Mouse (Mus musculus) adipocyte (in vitro differentiated cells): ENCODE results near the gene Myo5a.
A peak's percentile ranks its signal among the peaks of the same experiment; 100 is the strongest.

Source experiments
- DNase-seq: peaks from one replicate; pipeline ENCODE4 v3.0.0-alpha.2; 2016; ENCODE audit warnings: low spot score

The Myo5a gene

DNA sequence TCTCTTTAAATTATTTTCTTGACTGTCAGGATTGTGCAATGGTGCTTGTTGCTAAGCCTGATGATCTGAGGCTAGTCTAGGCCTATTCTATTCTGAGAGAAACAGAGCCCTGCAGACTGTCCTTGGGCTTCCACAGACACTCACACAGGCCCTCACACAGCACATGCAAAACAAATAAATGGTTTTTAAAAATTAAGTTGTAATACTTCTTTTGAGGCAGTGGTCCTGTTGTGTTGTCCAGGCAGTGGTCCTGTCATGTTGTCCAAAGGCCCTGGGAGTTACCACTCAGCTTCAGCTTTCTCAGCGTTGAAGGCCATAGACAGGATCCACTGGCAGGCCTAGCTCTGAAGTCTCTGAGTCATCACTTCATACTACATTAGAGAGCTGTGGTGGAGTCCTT, 130.7 kb downstream of the Myo5a start:
- no peak for DNase-seq

DNA sequence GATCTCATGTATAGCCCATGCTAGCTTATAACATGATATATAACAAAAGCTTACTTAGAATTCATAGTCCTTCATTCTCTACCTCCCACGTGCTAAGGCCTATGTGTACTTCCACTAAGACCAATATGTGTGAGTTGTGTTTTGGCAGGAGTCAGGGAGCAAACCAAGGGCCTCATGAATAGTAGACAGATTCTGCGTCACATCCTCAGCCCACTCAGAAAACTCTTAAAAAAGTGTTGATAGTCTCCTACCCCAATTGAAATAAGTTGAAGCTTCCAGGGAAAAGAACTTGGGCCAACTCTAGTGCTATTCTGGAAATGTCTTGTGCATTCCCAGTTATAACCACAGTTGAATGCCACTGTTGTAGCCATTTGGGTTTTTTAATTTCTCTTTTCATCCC, 131.2 kb downstream of the Myo5a start:
- DNase-seq: no peak

DNA sequence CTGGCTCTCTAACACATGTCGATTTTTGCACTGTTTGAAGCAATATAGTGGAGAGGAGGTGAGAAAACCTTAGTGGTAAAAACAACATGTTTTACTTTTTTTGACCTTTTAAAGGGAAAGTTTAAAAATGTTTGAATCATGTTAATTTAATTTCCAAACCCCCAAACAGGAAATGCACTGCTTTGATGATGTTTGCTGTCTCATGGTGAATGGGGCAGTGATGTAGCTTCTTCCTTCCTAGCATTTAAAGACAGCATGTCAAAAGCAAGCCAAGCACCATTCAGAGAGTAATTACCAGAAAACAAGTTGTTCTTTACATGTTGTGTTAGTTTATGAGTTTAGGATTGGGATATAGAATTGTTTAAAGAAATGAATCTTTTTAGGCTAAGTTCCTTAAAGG, 138.4 kb downstream of the Myo5a start:
- DNase-seq: no peak

DNA sequence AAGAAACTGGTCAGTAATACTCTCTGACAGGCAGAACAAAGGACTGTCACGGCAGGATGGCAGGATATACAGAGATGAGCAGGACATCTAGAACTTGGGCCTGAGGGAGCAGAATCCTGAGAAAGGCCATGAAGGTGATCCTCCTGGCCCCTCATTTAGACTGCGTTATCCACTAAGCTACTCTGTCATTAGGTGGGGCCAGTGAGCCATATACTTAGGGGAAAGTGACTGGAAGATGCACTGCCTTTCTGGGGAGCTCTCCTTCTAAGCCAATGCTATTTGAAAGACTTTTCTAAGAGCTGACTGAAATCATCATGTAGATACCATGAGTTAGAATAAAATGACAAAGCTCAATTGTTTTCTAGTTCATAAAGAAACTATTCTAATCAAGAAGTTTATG, 139.5 kb downstream of the Myo5a start:
- no peak for DNase-seq

DNA sequence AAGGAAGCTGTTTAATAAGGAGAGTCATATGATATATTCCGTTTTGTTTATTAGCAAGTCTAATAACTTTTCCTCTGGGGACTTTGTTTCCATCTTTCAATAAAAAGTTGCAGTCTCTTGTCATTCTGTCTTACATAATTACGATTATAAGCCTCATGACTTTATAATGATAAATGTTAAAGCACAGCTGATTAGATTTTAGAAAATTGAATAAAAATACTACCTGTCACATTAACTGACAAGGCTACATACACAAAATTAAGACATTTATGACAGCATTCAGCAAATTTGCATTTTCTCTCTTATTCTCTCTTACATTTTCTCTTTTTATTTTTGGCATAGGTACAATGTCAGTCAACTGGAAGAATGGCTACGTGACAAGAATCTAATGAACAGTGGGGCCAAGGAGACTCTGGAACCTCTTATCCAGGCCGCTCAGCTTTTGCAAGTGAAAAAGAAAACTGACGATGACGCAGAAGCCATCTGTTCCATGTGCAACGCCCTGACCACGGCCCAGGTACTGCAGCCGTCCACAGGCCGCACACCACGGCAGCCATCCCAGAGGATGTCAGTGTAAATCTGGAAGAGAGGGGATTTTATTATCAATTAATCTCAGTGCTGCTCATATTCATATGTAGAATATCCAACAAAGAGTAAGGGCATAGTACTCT, 144.1 kb downstream of the Myo5a start:
- no peak for DNase-seq

DNA sequence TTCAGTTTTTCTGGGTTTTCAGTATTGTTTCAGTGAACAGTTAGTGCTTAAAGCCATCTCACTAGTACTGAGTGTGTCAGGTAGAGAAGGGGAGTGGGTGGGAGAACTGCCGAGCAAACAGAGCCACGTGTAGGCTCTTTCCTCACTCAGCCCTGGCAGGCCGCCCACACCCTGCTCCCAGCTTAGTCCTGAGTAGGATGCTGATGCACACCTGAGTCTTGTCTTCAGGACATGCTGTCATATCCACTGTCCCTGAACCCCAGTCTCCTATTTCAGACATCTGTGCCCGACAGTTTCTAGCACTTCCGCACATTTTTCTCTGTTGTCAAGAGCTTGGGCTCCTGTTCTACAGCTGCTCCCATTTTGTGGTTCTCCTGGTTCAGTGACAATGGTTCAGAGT, 149.1 kb downstream of the Myo5a start:
- no peak for DNase-seq

DNA sequence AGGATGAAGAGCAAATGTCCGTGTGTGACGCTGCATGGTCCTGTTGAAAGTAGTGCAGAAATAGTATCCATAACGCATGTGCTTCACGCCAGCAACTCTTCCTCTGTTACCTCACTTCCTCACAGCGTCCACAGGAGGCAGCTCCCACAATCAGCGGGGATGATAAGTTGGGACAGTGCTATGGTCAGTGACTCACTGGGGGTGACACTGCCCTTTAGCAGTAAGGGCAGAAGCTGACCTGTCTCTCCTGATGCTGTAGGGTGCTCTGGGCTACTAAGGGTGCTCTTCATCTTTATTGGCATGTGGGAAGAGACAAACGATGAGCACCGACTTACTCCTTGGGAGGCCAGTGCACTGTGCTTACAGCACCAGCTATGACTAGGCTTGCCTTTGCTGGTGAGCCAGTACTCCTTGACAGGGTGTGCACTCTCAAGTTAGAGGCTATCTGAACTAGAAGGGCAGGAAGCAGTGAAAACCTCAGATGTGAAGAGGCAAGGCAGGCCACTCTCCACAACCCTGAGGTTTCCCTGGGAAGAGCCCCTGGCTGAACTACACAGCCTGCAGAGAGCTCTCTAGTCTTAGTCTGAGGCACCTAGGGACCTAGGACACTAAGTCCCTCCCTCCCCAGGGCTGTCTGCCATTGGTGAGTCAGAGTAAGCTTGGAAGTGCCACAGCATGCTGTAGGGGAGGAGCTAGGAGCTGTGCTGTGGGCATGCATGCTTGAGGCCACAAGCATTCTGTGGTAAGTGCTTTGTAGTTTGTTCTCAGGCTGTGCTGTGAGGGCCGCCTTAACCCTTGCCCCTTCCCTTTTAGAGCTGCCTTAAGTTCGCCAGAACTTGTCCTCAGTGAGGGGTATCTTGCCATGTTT, 150.8 kb downstream of the Myo5a start:
- DNase-seq: peak; percentile 81

DNA sequence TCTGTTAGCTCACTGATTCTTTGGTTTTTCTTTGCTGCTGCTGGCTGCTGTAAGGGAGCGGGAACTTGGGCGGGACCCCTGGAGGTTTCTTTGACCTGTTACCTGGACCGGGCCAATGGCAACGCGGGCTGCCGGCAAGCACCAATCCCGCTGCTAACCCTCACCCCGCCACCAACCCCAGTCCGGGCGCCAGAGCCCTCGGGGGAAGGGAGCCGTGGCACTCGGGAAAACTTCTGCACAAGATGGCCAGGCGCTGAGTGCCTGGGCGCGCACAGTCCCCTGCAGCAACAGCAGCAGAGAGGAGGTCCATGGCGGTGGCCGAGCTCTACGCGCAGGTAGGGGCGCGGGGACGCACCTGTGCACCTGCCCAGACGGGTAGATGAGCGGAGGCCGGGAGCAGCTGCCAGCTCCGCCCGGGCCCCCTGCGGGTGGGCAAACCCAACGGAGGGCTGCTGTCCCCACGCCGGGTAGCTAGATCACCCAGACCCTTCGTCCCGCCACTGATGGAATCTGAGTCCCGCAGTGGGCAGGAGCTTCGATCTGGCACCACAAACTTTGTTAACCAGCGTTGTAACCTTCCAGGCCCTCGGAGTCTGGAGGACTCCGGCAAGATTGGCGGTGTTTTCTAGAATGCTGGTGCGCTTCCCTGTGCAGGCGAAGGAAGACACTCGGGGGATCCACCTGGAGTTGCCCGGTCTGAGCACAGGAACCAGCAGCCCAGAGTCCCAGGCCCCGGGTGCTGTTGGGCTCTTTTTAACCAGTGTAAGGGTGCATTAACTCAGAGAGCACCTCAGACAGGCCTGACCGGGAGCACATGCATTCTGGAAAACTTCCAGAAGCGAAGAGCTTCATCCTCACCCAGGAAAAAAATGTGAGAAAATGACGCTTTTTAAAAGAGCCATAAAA, 161.3 kb downstream of the Myo5a start, which contains the start of gene Myo5c:
Gene Myo5c (plus strand): TSS at position 180 of the 906 bp plus-strand sequence.
- no peak for DNase-seq

DNA sequence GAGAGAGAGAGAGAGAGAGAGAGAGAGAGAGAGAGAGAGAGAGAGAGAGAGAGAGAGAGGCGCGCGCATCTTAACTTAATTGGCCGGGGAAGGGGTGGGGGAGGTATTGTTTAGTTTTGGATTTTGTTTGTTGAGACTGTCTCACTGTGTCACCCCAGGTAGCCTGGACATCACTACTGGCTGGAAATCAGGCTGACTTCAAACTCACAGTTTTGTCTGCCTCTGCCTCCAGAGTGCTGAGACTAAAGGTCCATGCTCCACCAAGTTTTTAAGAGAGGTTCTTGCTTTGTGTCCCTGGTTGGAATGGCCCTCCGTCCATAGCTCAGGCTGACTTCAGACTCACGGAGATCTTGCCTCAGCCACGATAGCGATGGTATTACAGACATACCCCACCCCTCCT, 162.0 kb downstream of the Myo5a start:
- no peak for DNase-seq

DNA sequence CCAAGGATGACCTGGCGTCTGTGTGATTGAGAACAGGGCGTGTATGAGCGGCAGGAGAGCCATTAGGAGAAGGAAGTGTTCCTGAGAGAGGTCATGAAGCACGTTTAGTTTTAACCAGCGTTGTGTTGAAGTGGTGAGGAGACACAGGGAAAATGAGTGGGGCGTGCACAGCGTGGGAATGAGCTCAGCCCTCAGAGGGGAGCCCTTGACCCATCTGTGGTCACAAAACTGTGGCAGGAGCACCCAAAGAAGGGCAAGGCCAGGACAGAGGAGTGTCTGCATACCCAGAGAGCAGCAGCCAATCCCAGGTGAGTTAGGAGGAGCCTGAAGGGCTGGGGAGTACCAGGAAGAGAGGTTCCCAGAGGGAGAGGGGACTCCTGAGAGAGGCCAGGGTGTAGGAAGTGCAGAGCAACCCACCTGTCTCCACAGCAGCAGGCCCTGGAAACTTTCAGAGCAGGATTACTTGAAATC, 163.5 kb downstream of the Myo5a start:
- DNase-seq: no peak

DNA sequence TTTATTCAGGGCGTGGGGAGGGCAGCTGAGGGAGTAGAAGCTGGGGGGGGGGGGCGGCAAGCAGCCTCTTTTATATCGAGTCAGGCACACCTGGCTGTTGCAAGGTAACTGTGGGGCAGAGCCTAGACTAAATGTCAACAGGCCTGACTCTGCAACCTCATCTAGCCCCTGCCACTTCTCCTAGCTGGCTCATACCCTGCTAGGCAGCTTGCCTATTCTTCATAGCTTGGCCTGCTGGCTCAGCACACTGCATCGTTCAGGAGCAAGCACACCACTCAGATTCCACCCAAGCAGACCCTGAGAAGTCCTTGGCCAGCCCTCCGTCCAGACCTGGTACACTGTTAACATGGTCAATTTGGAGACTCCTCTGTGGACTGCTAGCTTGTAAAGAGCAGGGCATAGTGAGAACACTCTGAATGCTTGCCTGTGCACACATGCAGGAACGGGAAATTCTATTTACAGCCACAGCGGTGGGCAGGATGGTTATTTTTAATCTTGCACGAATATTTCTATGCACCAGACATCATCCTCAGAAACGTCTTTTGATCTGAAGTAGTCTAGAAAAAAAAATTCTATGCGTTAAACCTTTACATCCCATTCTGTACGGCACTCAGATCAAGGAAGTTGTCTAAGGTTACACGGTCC, 164.3 kb downstream of the Myo5a start:
- peak; percentile 70 for DNase-seq

DNA sequence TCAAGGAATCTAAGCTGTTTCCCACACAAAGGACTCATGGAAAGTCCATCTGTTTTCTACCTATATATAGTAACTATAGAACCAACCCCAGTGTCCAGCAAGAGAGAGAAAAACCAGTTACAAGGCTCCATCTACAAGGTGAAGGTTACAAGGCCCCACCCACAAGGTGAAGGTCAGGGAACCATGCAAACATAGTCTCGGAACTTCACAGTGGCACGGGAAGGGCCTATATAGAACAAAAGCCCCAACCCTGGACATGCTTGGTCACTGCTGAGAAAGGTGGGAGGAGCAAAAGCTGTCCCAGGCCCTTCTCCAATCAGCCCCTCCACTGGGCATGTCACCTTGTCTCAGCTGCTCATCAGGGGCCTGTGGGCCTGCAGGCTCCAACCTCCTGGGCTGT, 164.9 kb downstream of the Myo5a start:
- no peak for DNase-seq

DNA sequence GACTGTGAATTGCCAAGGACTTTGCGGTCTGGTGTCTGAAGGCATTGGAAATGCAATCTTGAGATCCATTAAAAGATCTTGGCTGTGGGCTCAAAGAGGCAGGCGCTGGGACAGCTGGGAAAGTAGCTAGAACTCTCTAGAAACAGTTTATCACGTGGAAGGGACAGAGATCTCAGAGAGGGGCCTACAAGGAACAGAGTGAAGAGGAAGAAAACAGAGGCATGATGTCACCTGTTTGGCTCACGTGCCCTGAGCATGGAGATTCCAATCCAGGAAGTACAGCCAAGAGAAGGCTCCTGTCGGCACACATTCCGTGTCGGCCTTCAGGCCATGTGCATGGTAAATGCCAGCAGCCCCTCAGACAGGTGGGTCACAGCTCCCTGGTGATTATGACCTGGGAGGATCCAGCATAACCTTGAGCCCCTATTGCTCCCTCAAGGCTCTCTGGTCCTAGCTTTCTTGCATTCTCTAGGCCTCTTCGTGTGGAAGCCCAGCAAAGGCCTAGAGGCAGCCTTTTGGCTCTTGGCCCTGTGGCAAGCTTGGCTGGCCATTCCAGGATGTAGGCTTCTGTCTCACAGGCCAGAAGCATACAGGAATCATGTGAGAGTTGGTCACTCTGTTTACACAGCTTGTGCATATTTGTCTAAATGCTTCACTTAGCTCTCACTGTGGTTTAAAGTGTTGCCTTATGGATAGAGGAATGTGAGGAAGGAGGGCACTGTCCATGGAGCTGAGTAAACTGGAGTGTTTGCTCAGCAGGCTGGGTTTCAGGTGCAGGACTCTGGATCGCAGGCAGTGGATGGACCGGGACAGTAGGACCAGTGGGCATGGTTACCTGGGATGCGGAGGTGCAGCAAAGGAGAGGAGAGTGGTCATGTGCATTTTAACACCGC, 165.8 kb downstream of the Myo5a start:
- peak; percentile 84 for DNase-seq

DNA sequence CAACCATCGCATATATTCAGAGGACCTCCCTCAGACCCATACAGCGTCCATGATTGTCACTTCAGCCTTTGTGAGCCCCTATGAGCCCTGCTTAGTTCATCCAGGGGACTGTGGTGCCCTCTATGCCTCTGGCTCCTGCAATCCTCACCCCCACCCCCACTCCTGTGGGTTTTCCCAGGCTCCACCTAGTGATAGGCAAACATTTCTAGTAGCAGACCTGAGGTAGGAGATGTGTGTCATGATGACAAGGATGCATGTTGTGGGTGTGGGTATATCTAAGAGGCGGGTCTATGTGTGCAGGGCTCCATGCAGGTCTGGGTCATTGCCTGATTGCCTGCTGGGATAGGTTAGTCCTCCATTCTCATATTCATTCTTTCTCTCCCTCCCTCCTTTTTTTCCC, 167.4 kb downstream of the Myo5a start:
- no peak for DNase-seq

DNA sequence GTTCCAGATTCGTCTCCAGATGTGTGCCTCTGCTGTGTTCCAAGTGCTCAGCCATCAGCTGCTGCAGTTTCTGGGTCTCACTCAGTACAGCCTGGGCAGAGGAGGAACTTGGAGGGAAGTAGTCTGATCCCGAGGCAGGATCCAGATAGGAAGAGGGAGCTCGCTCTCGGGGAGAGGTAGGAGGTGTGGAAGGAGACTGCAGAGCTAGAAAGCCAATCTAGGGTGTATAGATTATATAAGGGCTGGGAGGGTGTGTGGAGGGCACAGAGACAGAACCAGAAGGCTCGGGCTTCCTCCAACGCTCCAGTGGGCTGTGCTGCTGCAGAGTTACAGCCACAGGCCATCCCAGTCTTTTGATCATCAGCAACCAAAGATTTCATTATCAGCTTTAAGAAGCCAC, 172.2 kb downstream of the Myo5a start:
- DNase-seq: no peak

DNA sequence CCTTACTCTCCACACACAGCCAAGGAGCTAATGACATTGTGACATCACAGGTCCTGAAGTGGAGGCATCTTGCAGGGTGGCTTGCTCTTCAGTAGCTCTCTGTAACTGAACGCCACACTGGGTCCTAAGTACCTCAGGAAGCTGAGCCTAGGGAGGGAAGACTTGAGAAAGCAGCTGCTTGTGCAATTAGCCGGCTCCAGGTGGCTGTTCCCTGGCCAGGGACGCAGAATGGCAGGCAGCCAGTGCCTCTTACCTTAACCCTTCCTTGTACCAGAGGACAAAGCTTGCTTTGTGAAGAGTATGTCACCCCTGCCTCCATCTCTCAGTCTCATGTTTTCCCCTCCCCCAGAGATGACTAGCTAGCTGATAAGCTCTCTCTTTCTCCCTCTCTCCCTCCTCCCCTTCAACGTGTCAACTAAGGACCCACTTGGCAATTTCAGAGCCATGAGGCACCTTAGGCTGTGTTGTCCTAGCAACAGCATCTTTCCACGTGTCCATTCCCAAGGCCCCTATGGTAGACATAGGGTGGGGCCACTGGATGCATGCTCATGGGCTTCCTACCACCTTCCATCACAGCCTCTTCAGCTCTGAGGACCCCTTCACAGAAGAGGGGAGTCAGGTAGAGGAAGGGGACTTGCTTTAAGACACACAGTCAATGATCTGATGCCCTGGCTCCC, 173.1 kb downstream of the Myo5a start:
- no peak for DNase-seq

DNA sequence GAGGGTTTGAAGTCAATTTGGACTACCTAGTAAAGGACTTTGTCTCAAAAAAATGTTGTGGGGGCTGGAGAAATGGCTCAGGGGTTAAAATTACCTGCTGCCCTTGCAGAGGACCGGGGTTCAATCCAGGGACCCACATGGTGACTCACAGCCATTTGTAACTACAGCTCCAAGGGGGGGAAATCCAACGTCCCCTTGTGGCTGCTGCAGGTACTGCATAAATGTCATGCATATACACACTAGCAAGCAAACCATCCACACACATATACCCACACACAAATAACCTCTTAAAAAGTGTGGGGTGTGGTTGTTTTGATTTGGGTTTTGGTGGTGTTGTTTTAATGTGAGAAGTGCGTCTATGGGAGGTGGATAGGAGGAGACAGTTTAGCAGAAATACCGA, 173.7 kb downstream of the Myo5a start:
- DNase-seq: no peak

DNA sequence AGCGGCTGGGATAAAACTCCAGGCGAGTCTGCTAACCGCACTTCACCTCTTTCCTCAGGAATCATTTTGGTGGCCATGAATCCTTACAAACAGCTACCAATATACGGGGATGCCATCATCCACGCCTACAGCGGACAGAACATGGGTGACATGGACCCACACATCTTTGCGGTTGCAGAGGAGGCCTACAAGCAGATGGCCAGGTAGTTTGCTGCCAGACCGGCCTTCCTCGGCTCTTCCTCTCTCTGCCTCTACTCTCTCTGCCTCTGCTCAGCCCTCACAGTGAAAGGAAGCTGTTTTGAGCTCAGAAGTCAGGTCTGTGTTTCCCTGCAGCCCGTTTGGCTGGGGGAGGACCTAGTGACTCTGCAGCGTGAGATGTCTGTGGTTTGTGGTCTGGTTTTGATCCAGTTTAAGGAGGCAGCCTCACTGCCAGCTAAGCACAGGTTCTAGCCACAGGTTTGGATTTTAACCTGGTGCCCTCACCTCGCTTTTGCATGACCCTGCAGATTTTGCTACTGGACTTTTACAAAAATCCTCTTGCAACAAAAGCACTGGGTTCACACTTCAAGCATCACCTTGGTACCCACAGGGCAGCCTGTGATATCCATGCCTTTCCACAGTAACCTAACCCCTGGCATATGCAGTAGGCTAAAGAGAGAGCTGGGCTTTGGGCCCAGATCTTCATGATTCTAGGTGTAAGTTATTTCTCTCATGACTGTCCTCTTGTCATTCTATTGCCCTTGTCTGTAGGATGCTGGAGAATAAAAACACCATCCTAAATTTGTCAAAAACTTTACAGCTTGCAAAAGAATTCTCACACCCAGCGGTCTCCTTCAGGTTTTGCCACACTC, 175.5 kb downstream of the Myo5a start:
- no peak for DNase-seq

DNA sequence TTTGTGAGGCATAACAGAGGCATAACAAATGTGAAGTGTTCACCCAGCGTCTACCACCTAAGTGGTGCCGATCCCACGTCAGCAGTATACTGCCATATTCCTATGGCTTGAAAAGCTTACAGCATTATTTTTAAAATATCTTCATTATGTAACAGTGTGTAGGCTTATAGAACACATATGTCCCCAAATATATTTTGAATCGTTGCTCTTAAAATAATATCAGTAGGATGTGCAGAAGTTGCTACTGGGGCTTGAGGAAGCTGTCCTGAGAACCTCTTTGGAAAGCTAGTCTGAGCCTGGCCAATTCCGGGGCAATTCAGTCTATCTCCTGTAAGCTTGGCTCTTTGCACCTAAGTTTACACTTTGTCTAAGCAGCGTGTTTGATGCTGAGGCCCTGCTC, 177.1 kb downstream of the Myo5a start:
- no peak for DNase-seq
